Mouse (Mus musculus) liver, embryonic 14.5 days (tissue): ENCODE data around the gene Dnmt3c.

ENCODE experiments used
- CTCF ChIP-seq: IDR thresholded peaks from 2 replicates; pipeline ENCODE4 v1.5.1; 2016; ENCODE audit warnings: antibody characterized with exemption, low read depth, control low read depth
- EP300 ChIP-seq: IDR thresholded peaks from 2 replicates; pipeline ENCODE4 v1.6.1; 2016; ENCODE audit warnings: antibody characterized with exemption, low read depth

- TF ChIP-seq CTCF = no peak
- no peak for TF ChIP-seq EP300
These were observed 72.4 kb downstream of the Dnmt3c start for GRCm38 (mm10) chr2:153768881-153769280.
